Mouse (Mus musculus) myocyte (in vitro differentiated cells): ENCODE data around the gene Prdm11. TPM values are rescaled to one million over a fixed set of nuclear protein-coding genes. Genes with fewer than 3 reads are reported as not detected.
A peak's percentile ranks its signal among the peaks of the same experiment; 100 is the strongest.

Experiments
- H3K27me3 ChIP-seq: one replicate; pipeline ENCODE4 v1.6.1; 2011; ENCODE audit not compliant: control insufficient read depth, insufficient read depth, insufficient read length
- H3K36me3 ChIP-seq: one replicate; pipeline ENCODE4 v1.6.1; 2011; ENCODE audit not compliant: control insufficient read depth, insufficient read depth
- H3K4me2 ChIP-seq: one replicate; pipeline ENCODE4 v1.6.1; 2011; ENCODE audit warnings: low read depth, control low read depth
- H3K4me3 ChIP-seq: one replicate; pipeline ENCODE4 v1.5.1; 2011; ENCODE audit warnings: mild to moderate bottlenecking, control low read depth, moderate library complexity
- H3K79me2 ChIP-seq: one replicate; pipeline ENCODE4 v1.6.1; 2011; ENCODE audit not compliant: control insufficient read depth, insufficient read depth
- H3ac ChIP-seq: one replicate; pipeline ENCODE4 v1.6.1; 2011; ENCODE audit not compliant: control insufficient read depth, insufficient read length
- CEBPB ChIP-seq: IDR thresholded peaks from 2 replicates; pipeline ENCODE4 v1.6.1; 2011; ENCODE audit warnings: mild to moderate bottlenecking, moderate library complexity; ENCODE audit not compliant: poor library complexity, insufficient read depth, severe bottlenecking
- E2F4 ChIP-seq: IDR thresholded peaks from one replicate; pipeline ENCODE4 v1.6.1; 2011; ENCODE audit warnings: mild to moderate bottlenecking, control low read depth, moderate library complexity; ENCODE audit not compliant: insufficient read depth
- MAX ChIP-seq: IDR thresholded peaks from one replicate; pipeline ENCODE4 v1.6.1; 2011; ENCODE audit warnings: low read depth, mild to moderate bottlenecking, control low read depth
- MYOD1 ChIP-seq, 3 experiments: IDR thresholded peaks; one replicate each; pipeline ENCODE4 v1.6.1; 2011; ENCODE audit warnings: control low read depth in 2 of 3, low read depth in 2 of 3, mild to moderate bottlenecking in 2 of 3, moderate library complexity in 1 of 3; ENCODE audit not compliant: insufficient read length in 2 of 3, control insufficient read depth in 1 of 3
- MYOG ChIP-seq, 3 experiments: IDR thresholded peaks; one replicate each; pipeline ENCODE4 v1.6.1; 2011; ENCODE audit warnings: control low read depth in 2 of 3, low read depth in 2 of 3, mild to moderate bottlenecking in 2 of 3; ENCODE audit not compliant: insufficient read length in 2 of 3, control insufficient read depth in 1 of 3, insufficient read depth in 1 of 3
- POLR2A ChIP-seq: IDR thresholded peaks from one replicate; pipeline ENCODE4 v1.6.1; 2011; ENCODE audit warnings: low read depth, mild to moderate bottlenecking, control low read depth, moderate library complexity; ENCODE audit not compliant: insufficient read length
- POLR2AphosphoS2 ChIP-seq: IDR thresholded peaks from one replicate; pipeline ENCODE4 v1.6.1; 2011; ENCODE audit warnings: low read depth, control low read depth; ENCODE audit not compliant: insufficient read length
- REST ChIP-seq: IDR thresholded peaks from one replicate; pipeline ENCODE4 v1.6.1; 2011; ENCODE audit warnings: mild to moderate bottlenecking, control low read depth, moderate library complexity; ENCODE audit not compliant: insufficient read depth, insufficient read length
- SRF ChIP-seq: IDR thresholded peaks from one replicate; pipeline ENCODE4 v1.6.1; 2011; ENCODE audit warnings: low read depth; ENCODE audit not compliant: control insufficient read depth, insufficient read length
- TCF12 ChIP-seq: IDR thresholded peaks from one replicate; pipeline ENCODE4 v1.6.1; 2011; ENCODE audit warnings: mild to moderate bottlenecking, control low read depth; ENCODE audit not compliant: poor library complexity, insufficient read depth, severe bottlenecking
- TCF3 ChIP-seq: IDR thresholded peaks from one replicate; pipeline ENCODE4 v1.6.1; 2011; ENCODE audit warnings: low read depth, control low read depth; ENCODE audit not compliant: insufficient read length
- USF1 ChIP-seq: IDR thresholded peaks from one replicate; pipeline ENCODE4 v1.6.1; 2011; ENCODE audit warnings: low read depth, mild to moderate bottlenecking, control low read depth, moderate library complexity
- polyA plus RNA-seq: library from polyadenylated mRNA; unstranded; fragments of >200 nt; fragmentation: generic; extraction: Trizol; gene quantifications from one replicate; pipeline ENCODE4 v1.2.1, GENCODE M21; 2012; ENCODE audit warnings: missing spikeins

The Prdm11 gene
- polyA plus RNA-seq, 1 experiment: 0.78 TPM

DNA sequence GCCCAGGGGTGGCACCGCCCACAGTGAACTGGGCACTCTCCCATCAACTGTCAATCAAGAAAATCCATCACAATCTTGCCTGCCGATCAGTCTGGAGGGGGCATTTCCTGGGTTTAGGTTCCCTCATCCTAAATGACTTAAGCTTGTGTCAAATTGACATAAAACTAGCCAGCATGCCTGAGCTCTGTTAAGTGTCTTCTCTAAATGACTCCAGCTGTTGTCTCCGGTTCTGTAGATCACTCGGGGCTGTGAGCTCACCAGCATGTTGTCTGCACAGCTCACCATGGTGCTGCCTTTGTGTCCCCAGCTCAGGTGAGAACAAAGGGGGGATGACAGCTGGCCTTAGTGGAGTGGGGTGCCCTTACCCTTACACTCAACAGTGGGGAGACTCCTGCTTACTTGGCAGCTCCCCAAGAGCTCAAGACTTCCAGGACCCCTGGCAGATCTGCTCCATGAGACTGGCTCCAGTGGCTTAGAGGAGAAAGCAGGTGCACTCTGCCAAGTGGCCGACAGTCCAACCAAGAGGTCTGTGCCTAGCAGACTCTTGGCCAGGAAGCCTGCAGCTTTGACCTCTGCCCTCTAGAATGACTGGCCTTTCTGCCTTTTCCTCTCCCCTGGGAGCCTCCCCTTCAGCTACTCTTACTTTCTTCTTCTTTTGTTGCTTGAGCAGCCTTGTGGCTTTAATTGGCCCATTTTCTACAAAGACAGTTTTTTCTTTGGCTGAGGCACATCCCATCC, 35.1 kb upstream of the Prdm11 start:
- Histone ChIP-seq H3K27me3 (peaks cover 50% of the 10 kb centered on the region), H3K36me3 (no peaks in the 10 kb centered on the region), H3ac (no peak overlapping the region), H3K4me3 (no peak overlapping the region), H3K79me2 (no peaks in the 10 kb centered on the region), H3K4me2 (no peak overlapping the region)
- no peak for TF ChIP-seq POLR2AphosphoS2
- TF ChIP-seq MYOD1 (IDR thresholded peaks at IDR 0.05; ENCODE audit: control insufficient read depth in 1 of 3, insufficient read length in 2 of 3, low read depth in 2 of 3): no peak
- TF ChIP-seq MAX: no peak
- no peak for TF ChIP-seq CEBPB
- TF ChIP-seq MYOG (IDR thresholded peaks at IDR 0.05; ENCODE audit: control insufficient read depth in 1 of 3, insufficient read depth in 1 of 3, insufficient read length in 2 of 3, low read depth in 2 of 3): no peak
- no peak for TF ChIP-seq SRF
- no peak for TF ChIP-seq TCF3

DNA sequence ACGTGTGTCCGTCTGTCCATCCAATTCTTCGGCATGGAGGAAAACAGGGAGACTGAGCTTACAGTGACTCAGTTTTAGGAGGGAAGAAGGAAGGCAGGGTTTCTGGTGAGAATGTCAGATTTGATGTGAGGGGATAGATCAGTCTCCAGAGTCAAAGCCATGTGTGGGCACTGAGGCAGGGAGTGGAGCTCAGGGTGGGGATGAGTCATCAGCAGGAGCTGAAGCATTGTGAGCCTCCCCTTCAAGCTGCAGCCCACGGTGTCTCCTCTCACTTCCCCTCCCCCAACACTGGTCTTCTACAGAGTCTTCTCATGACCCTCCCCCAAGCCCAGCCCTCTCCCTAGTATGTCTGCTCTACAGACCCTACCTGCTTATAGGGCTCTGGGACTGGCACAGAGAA, 33.4 kb upstream of the Prdm11 start:
- no peaks in the 10 kb centered on the region for H3K36me3 ChIP-seq
- H3K27me3 ChIP-seq: peaks cover 38% of the 10 kb centered on the region
- H3ac ChIP-seq: no peak overlapping the region
- H3K4me2 ChIP-seq: no peak overlapping the region
- no peak overlapping the region for H3K4me3 ChIP-seq
- TF ChIP-seq SRF (no peak), POLR2A (no peak), TCF3 (no peak), MYOD1 (IDR thresholded peaks at IDR 0.05; ENCODE audit: control insufficient read depth in 1 of 3, insufficient read length in 2 of 3, low read depth in 2 of 3) (no peak), REST (no peak), POLR2AphosphoS2 (no peak), TCF12 (no peak), MYOG (IDR thresholded peaks at IDR 0.05; ENCODE audit: control insufficient read depth in 1 of 3, insufficient read depth in 1 of 3, insufficient read length in 2 of 3, low read depth in 2 of 3) (no peak), MAX (no peak), USF1 (no peak), E2F4 (no peak), CEBPB (no peak)
- no peaks in the 10 kb centered on the region for H3K79me2 ChIP-seq

DNA sequence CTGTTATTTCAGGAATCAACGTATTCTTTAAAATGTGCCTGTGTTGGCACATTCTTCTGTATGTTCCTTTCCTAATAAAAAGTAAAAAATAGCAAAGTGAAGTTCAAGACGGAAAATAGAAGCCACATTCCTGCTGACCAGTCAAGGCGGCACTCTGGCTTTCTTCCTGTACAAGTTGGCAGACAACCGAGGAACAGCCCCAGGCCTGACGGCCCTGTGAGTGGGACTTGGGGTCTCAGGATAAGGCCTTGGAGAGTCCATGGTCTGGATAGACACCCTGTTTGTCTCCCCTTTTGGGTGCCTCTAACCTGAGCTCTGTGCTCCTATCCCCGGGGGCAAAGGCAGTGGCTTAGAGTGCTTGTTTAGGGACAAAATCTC, 30.6 kb upstream of the Prdm11 start:
- Histone ChIP-seq H3K36me3 (no peaks in the 10 kb centered on the region), H3K27me3 (peaks cover 14% of the 10 kb centered on the region), H3ac (no peak overlapping the region), H3K79me2 (no peaks in the 10 kb centered on the region), H3K4me3 (no peak overlapping the region), H3K4me2 (no peak overlapping the region)
- TF ChIP-seq MAX (no peak), SRF (no peak), TCF3 (no peak)

DNA sequence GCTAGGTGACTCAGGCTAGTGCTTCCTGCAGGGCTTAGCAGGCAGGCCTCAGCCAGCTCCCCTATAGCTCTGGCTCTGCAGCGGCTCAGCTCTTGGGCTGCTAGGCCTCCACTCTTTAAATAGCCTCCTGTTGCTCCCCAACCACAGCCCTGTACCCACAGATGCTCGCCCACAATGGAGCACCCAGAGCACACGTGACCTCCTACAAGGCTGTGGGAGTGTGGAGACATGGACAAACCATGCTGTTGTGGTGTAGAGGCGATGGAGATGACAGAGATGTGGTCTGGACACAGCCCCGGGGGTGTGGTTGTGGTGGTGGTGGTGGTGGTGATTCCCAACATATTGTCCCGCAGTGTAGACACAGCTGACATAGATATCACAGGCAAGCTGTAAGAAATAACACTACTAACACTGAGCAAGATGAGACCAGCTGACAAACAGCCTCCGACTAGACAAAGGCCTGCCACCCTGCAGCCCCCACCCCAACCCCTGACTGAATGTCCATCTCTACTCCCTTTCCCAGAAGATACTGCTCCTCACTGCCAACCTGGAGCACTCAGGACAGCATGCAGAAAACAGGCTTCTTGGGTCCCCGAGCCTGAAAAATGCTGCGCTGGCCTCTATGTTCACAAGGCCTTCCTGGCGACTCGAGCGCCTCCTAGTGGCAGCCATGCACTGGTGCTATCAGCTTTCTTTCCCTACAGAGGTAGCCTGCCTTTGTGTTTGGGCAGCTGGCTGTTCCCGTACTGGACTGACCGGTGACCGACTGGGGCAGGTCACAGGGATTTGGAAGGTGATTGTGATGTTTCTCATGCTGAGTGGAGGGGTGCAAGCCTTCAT, 30.0 kb upstream of the Prdm11 start:
- Histone ChIP-seq H3K36me3 (no peaks in the 10 kb centered on the region), H3K79me2 (no peaks in the 10 kb centered on the region), H3K4me2 (no peak overlapping the region), H3ac (no peak overlapping the region), H3K27me3 (peaks cover 13% of the 10 kb centered on the region), H3K4me3 (no peak overlapping the region)
- no peak for TF ChIP-seq MAX
- no peak for TF ChIP-seq REST
- TF ChIP-seq CEBPB: no peak
- peak; percentile 27 for TF ChIP-seq TCF3
- TF ChIP-seq MYOG (IDR thresholded peaks at IDR 0.05; ENCODE audit: control insufficient read depth in 1 of 3, insufficient read depth in 1 of 3, insufficient read length in 2 of 3, low read depth in 2 of 3): peak in 2 of 3 experiments; percentile 25 to 46
- no peak for TF ChIP-seq E2F4
- TF ChIP-seq TCF12: no peak
- TF ChIP-seq POLR2A: no peak
- no peak for TF ChIP-seq SRF
- TF ChIP-seq USF1: peak; percentile 53
- TF ChIP-seq MYOD1 (IDR thresholded peaks at IDR 0.05; ENCODE audit: control insufficient read depth in 1 of 3, insufficient read length in 2 of 3, low read depth in 2 of 3): peak in 1 of 3 experiments; percentile 22
- no peak for TF ChIP-seq POLR2AphosphoS2

DNA sequence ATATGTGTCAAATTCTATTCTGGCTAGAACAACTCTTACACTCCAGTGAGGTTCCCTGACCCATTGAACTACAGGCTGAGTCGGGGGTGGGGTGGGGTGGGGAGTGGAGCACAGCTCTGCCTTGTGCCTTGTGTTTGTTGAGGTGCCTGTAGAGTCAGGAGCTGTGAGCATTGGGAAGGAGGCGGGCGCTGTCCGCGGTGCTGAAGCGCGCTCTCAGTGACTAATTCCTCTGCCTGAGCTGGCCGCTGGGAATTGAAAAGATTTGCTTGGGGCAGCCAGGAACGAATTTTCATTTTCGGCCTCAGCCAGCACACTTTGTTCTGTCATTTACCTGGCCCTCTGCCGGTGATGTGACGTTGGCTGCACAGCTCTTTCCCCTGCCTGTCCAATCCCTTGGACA, 25.7 kb upstream of the Prdm11 start:
- no peak overlapping the region for H3ac ChIP-seq
- no peaks in the 10 kb centered on the region for H3K79me2 ChIP-seq
- TF ChIP-seq REST (peak; percentile 92), SRF (no peak), MAX (peak; percentile 59), POLR2A (no peak)
- H3K4me3 ChIP-seq: no peak overlapping the region
- H3K36me3 ChIP-seq: no peaks in the 10 kb centered on the region
- H3K27me3 ChIP-seq: peaks cover 24% of the 10 kb centered on the region
- H3K4me2 ChIP-seq: no peak overlapping the region
